Mouse (Mus musculus) spleen, embryonic (tissue): ENCODE results near the gene Nr1d1.

Experiments used
- CTCF ChIA-PET: fragments of 350-600 bp; sonication (Branson Sonifier 250); formaldehyde crosslinking; loops from one replicate; lab custom pipeline; 2022; lab: Charles Lee

Gene Nr1d1

GRCm38 (mm10) chr11:98741622-98742396, 33.3 kb downstream of the Nr1d1 start:
- CTCF ChIA-PET = interaction anchor here (0.6 to 3.1 kb wide), 11 partner anchors 11 to 141 kb away, joined by 3 to 11 read pairs (median 4); no protein-coding TSS in a partner anchor

- CTCF ChIA-PET = interaction anchor here (0.6 to 3.1 kb wide), 9 partner anchors 13 to 141 kb away, joined by 3 to 11 read pairs (median 4); no protein-coding TSS in a partner anchor
These were observed 34.0 kb downstream of the Nr1d1 start for GRCm38 (mm10) chr11:98741051-98741620.

- CTCF ChIA-PET = interaction anchor here (0.7 to 3.1 kb wide), 4 partner anchors 13 to 69 kb away, joined by 3 to 11 read pairs (median 4); no protein-coding TSS in a partner anchor
These were observed 34.6 kb downstream of the Nr1d1 start, which contains the start of gene Thra for GRCm38 (mm10) chr11:98740393-98741050. Thra (plus strand) TSS chr11:98740638.

GRCm38 (mm10) chr11:98740026-98740392, 35.1 kb downstream of the Nr1d1 start:
- CTCF ChIA-PET = interaction anchor here (1.5 kb wide), 1 partner anchor 70 kb away, joined by 4 read pairs; no protein-coding TSS in a partner anchor

- CTCF ChIA-PET = interaction anchor here (0.6 to 0.7 kb wide), 2 partner anchors 9 to 22 kb away, joined by 3 to 4 read pairs; no protein-coding TSS in a partner anchor
These were observed 36.2 kb downstream of the Nr1d1 start for GRCm38 (mm10) chr11:98738925-98739324.

GRCm38 (mm10) chr11:98738428-98738911, 36.7 kb downstream of the Nr1d1 start:
- CTCF ChIA-PET = interaction anchor here (0.6 kb wide), 2 partner anchors 21 to 57 kb away, joined by 3 to 4 read pairs; partner anchors contain the start of gene Msl1

GRCm38 (mm10) chr11:98737220-98737619, 37.9 kb downstream of the Nr1d1 start:
- CTCF ChIA-PET = interaction anchor here (0.7 kb wide), 1 partner anchor 9 kb away, joined by 6 read pairs; no protein-coding TSS in a partner anchor

- CTCF ChIA-PET = interaction anchor here (0.5 to 0.6 kb wide), 2 partner anchors 36 to 46 kb away, joined by 3 read pairs; no protein-coding TSS in a partner anchor
These were observed 39.0 kb downstream of the Nr1d1 start for GRCm38 (mm10) chr11:98736176-98736575.

- CTCF ChIA-PET = interaction anchor here (0.6 kb wide), 2 partner anchors 54 to 103 kb away, joined by 5 to 6 read pairs; no protein-coding TSS in a partner anchor
These were observed 40.0 kb downstream of the Nr1d1 start for GRCm38 (mm10) chr11:98735111-98735510.

GRCm38 (mm10) chr11:98734020-98734419, 41.1 kb downstream of the Nr1d1 start:
- CTCF ChIA-PET = no interaction called here

- CTCF ChIA-PET = interaction anchor here (0.6 to 1.1 kb wide), 3 partner anchors 11 to 329 kb away, joined by 4 read pairs; no protein-coding TSS in a partner anchor
These were observed 44.0 kb downstream of the Nr1d1 start for GRCm38 (mm10) chr11:98731134-98731533.

- CTCF ChIA-PET = interaction anchor here (0.6 to 1.1 kb wide), 3 partner anchors 11 to 328 kb away, joined by 4 read pairs; no protein-coding TSS in a partner anchor
These were observed 44.4 kb downstream of the Nr1d1 start for GRCm38 (mm10) chr11:98730727-98731126.

- CTCF ChIA-PET = interaction anchor here (1.2 kb wide), 1 partner anchor 15 kb away, joined by 4 read pairs; no protein-coding TSS in a partner anchor
These were observed 46.0 kb downstream of the Nr1d1 start, which contains the start of gene Med24 for GRCm38 (mm10) chr11:98729119-98729588. Med24 (minus strand) TSS chr11:98729435.

GRCm38 (mm10) chr11:98725926-98726506, 49.1 kb downstream of the Nr1d1 start:
- CTCF ChIA-PET = no interaction called here

GRCm38 (mm10) chr11:98723098-98723497, 52.0 kb downstream of the Nr1d1 start:
- CTCF ChIA-PET = no interaction called here

- CTCF ChIA-PET = no interaction called here
These were observed 53.5 kb downstream of the Nr1d1 start for GRCm38 (mm10) chr11:98721458-98722226.

- CTCF ChIA-PET = no interaction called here
These were observed 54.4 kb downstream of the Nr1d1 start for GRCm38 (mm10) chr11:98720756-98721155.
